Mouse (Mus musculus): ENCODE measurements around the gene Slc25a10. TPM values are rescaled to one million over a fixed set of nuclear protein-coding genes. Genes with fewer than 3 reads are reported as not detected.

Slc25a10 gene
- polyA plus RNA-seq, 1 experiment from 2014 or later = 41.2 TPM

- H3K27me3 ChIP-seq = no peaks in the 10 kb centered on the region
- no peak for DNase-seq (ENCODE audit: low read depth, low spot score)
- ChIA-PET POLR2A (interaction anchor here (0.6 to 1.3 kb wide), 2 partner anchors 18 to 24 kb away, joined by 3 to 5 read pairs; partner anchors contain the start of gene P4hb), CTCF (no interaction called here)
- ATAC-seq = no peak
- in situ Hi-C loops (cut with MboI; ENCODE audit: low pct_unique_long_range_greater_than_20kb) = no loop called here
- no peak for TF ChIP-seq CTCF (IDR thresholded peaks at IDR 0.05)
These were observed 57.1 kb downstream of the Slc25a10 start for GRCm38 (mm10) chr11:120548786-120549167.

Other genes with a start within 250 kb of the Slc25a10 start
- gene Actg1, start 143.3 kb upstream of the Slc25a10 start, polyA plus RNA-seq (2021) = 2,862 TPM
- 0.23 TPM for gene Fscn2, start 130.3 kb upstream of the Slc25a10 start, polyA plus RNA-seq (2021)
- 15.1 TPM for gene Faap100, start 113.1 kb upstream of the Slc25a10 start, polyA plus RNA-seq (2021)
- 69.2 TPM for gene Nploc4, start 54.1 kb upstream of the Slc25a10 start, polyA plus RNA-seq (2021)
- not detected for gene Tspan10, start 49.2 kb upstream of the Slc25a10 start, polyA plus RNA-seq (2021)
- 0.24 TPM for gene Pde6g, start 38.3 kb upstream of the Slc25a10 start, polyA plus RNA-seq (2021)
- 14.4 TPM for gene Oxld1, start 33.8 kb upstream of the Slc25a10 start, polyA plus RNA-seq (2021)
- 25.6 TPM for gene Ccdc137, start 33.7 kb upstream of the Slc25a10 start, polyA plus RNA-seq (2021)
- gene Arl16, start 24.2 kb upstream of the Slc25a10 start, polyA plus RNA-seq (2021) = 36.3 TPM
- gene Mrpl12, start 7.2 kb upstream of the Slc25a10 start, polyA plus RNA-seq (2021) = 172 TPM
- gene Gcgr, start 38.9 kb downstream of the Slc25a10 start, polyA plus RNA-seq (2021) = not detected
- 78.0 TPM for gene Mcrip1, start 57.9 kb downstream of the Slc25a10 start, polyA plus RNA-seq (2021)
- gene Ppp1r27, start 59.3 kb downstream of the Slc25a10 start, polyA plus RNA-seq (2021) = not detected
- 661 TPM for gene P4hb, start 81.4 kb downstream of the Slc25a10 start, polyA plus RNA-seq (2021)
- 439 TPM for gene Arhgdia, start 89.8 kb downstream of the Slc25a10 start, polyA plus RNA-seq (2021)
- 118 TPM for gene Alyref, start 106.5 kb downstream of the Slc25a10 start, polyA plus RNA-seq (2021)
- 82.8 TPM for gene Anapc11, start 106.6 kb downstream of the Slc25a10 start, polyA plus RNA-seq (2021)
- gene Npb, start 116.6 kb downstream of the Slc25a10 start, polyA plus RNA-seq (2021) = 0.59 TPM
- gene Pcyt2, start 126.1 kb downstream of the Slc25a10 start, polyA plus RNA-seq (2021) = 108 TPM
- gene Sirt7, start 133.4 kb downstream of the Slc25a10 start, polyA plus RNA-seq (2021) = 30.1 TPM
- gene Mafg, start 141.8 kb downstream of the Slc25a10 start, polyA plus RNA-seq (2021) = 54.6 TPM
- gene Pycr1, start 151.9 kb downstream of the Slc25a10 start, polyA plus RNA-seq (2021) = 6.7 TPM
- not detected for gene Myadml2, start 156.3 kb downstream of the Slc25a10 start, polyA plus RNA-seq (2021)
- gene Notum, start 169.3 kb downstream of the Slc25a10 start, polyA plus RNA-seq (2021) = 0.21 TPM
- gene Aspscr1, start 181.1 kb downstream of the Slc25a10 start, polyA plus RNA-seq (2021) = 54.9 TPM
- 21.7 TPM for gene Cenpx, start 221.9 kb downstream of the Slc25a10 start, polyA plus RNA-seq (2021)
- 50.6 TPM for gene Lrrc45, start 222.1 kb downstream of the Slc25a10 start, polyA plus RNA-seq (2021)
- 10.0 TPM for gene Rac3, start 229.6 kb downstream of the Slc25a10 start, polyA plus RNA-seq (2021)
- gene Dcxr, start 235.4 kb downstream of the Slc25a10 start, polyA plus RNA-seq (2021) = 17.2 TPM
- 17.0 TPM for gene Cbr2, start 240.3 kb downstream of the Slc25a10 start, polyA plus RNA-seq (2021)

Measured in Patski (cell line).